9 mouse cellular contexts compared by ENCODE assay signal in genomic region chr1:166160569-166161445, GRCm38 (mm10). TPM values are rescaled to one million over a fixed set of nuclear protein-coding genes. Genes with fewer than 3 reads are reported as not detected.
DNase-seq lines count a peak whose midpoint lies in the region; ATAC-seq and TF ChIP-seq lines count a peak whose summit lies in the region.
"Had no signal": no experiment of that assay in that cellular context is flagged by ENCODE, and none has a peak within 500 bp of the region (broad histone marks: within the 10 kb centered on the region; RNA-seq: fewer than 3 reads in every experiment).

No protein-coding gene starts in this region.

- peak; percentile 64 for ATAC-seq in intestine, embryonic 15.5 days
- no peak for ATAC-seq in limb, embryonic 12.5 days (ENCODE audit: insufficient number of reproducible peaks, insufficient read depth, low FRiP score, low TSS enrichment, low read depth)
- ATAC-seq in midbrain, postnatal 0 days (ENCODE audit: low FRiP score): peak; percentile 51; the same call in 1 of the 2 replicates
- peak; percentile 21; the same call in 1 of the 2 replicates for ATAC-seq in stomach, embryonic 16.5 days (ENCODE audit: insufficient read depth, low FRiP score)

- WGBS in intestine, embryonic 15.5 days: 15% methylated on average over 24 of the region's 24 CpGs
- whole genome bisulfite sequencing in limb, embryonic 12.5 days: 18% methylated on average over 24 of the region's 24 CpGs
- 17% methylated on average over 24 of the region's 24 CpGs for WGBS in midbrain, postnatal 0 days
- WGBS in stomach, embryonic 16.5 days: 15% methylated on average over 24 of the region's 24 CpGs

- no peak overlapping the region for H3K4me3 ChIP-seq in cortical plate, adult 2 months (ENCODE audit: insufficient read depth, low read length)
- H3K4me3 ChIP-seq in intestine, embryonic 15.5 days (replicated peaks): no peak overlapping the region
- H3K4me3 ChIP-seq in limb, embryonic 12.5 days (replicated peaks): peak overlapping the region; percentile 19; the same call in 1 of the 2 replicates
- peak overlapping the region; percentile 25; the same call in 1 of the 2 replicates for H3K4me3 ChIP-seq in midbrain, postnatal 0 days (ENCODE audit: low read depth, low read length)
- H3K4me3 ChIP-seq in stomach, embryonic 16.5 days (replicated peaks; ENCODE audit: low read length): 0 out of 2 replicates have a peak overlapping the region, but pooled peaks have one; percentile 10
- H3K4me3 ChIP-seq: erythroblast, embryonic 14.5 days had no signal

- DNase-seq in 3134 (ENCODE audit: extremely low read depth, insufficient read length, low spot score) (peak; percentile 44), ZHBTc4 (ENCODE audit: low read depth, low spot score) (peak; percentile 84)
- DNase-seq in gastrocnemius, postnatal 36 days: peak; percentile 45 to 55
- DNase-seq in midbrain, postnatal 0 days (ENCODE audit: low spot score): peak; percentile 83

- TF ChIP-seq POLR2A in cortical plate, adult 2 months (IDR thresholded peaks at IDR 0.05; ENCODE audit: extremely low read depth, insufficient read depth, low read length): no peak

- H3K27me3 ChIP-seq in intestine, embryonic 15.5 days (replicated peaks): no peaks in the 10 kb centered on the region; the same call in 1 of the 2 replicates
- peaks cover 30% of the 10 kb centered on the region for H3K27me3 ChIP-seq in limb, embryonic 12.5 days
- H3K27me3 ChIP-seq in midbrain, postnatal 0 days (ENCODE audit: insufficient read depth, low read length): peaks cover 6% of the 10 kb centered on the region; the same call in 1 of the 2 replicates
- H3K27me3 ChIP-seq in stomach, embryonic 16.5 days (ENCODE audit: control insufficient read depth, insufficient read depth, low read length): peaks cover 9% of the 10 kb centered on the region

- TF ChIP-seq CTCF in cortical plate, adult 2 months (IDR thresholded peaks at IDR 0.05; ENCODE audit: extremely low read depth, insufficient read depth, low read length): peak; percentile 97
- peak; percentile 97 for TF ChIP-seq CTCF in midbrain, postnatal 0 days (IDR thresholded peaks at IDR 0.05)

- H3K4me1 ChIP-seq in cortical plate, adult 2 months (ENCODE audit: control insufficient read depth, insufficient read depth, low read length): no peaks in the 10 kb centered on the region
- H3K4me1 ChIP-seq in intestine, embryonic 15.5 days (replicated peaks): no peaks in the 10 kb centered on the region
- no peaks in the 10 kb centered on the region for H3K4me1 ChIP-seq in limb, embryonic 12.5 days (replicated peaks)
- H3K4me1 ChIP-seq in midbrain, postnatal 0 days (ENCODE audit: insufficient read depth, low read length): no peaks in the 10 kb centered on the region
- no peaks in the 10 kb centered on the region for H3K4me1 ChIP-seq in stomach, embryonic 16.5 days (ENCODE audit: control insufficient read depth, insufficient read depth, low read length)

- no peak overlapping the region for H3K27ac ChIP-seq in cortical plate, adult 2 months (ENCODE audit: insufficient read depth, low read length)
- H3K27ac ChIP-seq in intestine, embryonic 15.5 days: no peak overlapping the region
- H3K27ac ChIP-seq in limb, embryonic 12.5 days: no peak overlapping the region
- H3K27ac ChIP-seq in midbrain, postnatal 0 days (ENCODE audit: low read depth, low read length): no peak overlapping the region
- no peak overlapping the region for H3K27ac ChIP-seq in stomach, embryonic 16.5 days (ENCODE audit: low read length)

- no peaks in the 10 kb centered on the region for H3K36me3 ChIP-seq in intestine, embryonic 15.5 days
- no peaks in the 10 kb centered on the region for H3K36me3 ChIP-seq in limb, embryonic 12.5 days
- H3K36me3 ChIP-seq in midbrain, postnatal 0 days (ENCODE audit: insufficient read depth, low read length): no peaks in the 10 kb centered on the region
- H3K36me3 ChIP-seq in stomach, embryonic 16.5 days (ENCODE audit: control insufficient read depth, insufficient read depth, low read length): no peaks in the 10 kb centered on the region

- no peak overlapping the region; the same call in 1 of the 2 replicates for H3K4me2 ChIP-seq in intestine, embryonic 15.5 days (replicated peaks)
- H3K4me2 ChIP-seq in limb, embryonic 12.5 days: peak overlapping the region; percentile 48
- peak overlapping the region; percentile 64 for H3K4me2 ChIP-seq in midbrain, postnatal 0 days (ENCODE audit: low read depth, low read length, poor library complexity, severe bottlenecking)
- peak overlapping the region; percentile 33; the same call in 1 of the 2 replicates for H3K4me2 ChIP-seq in stomach, embryonic 16.5 days (ENCODE audit: low read depth, low read length)

- H3K9me3 ChIP-seq in intestine, embryonic 15.5 days: no peaks in the 10 kb centered on the region
- H3K9me3 ChIP-seq in limb, embryonic 12.5 days: no peaks in the 10 kb centered on the region
- H3K9me3 ChIP-seq in midbrain, postnatal 0 days (ENCODE audit: low read length): no peaks in the 10 kb centered on the region
- H3K9me3 ChIP-seq in stomach, embryonic 16.5 days (replicated peaks; ENCODE audit: control insufficient read depth, low read length): no peaks in the 10 kb centered on the region

- intact Hi-C loops in gastrocnemius, postnatal 36 days (cut with DNase I): loop anchor here (2.0 to 5.0 kb wide), 2 partner anchors 91 to 158 kb away; partner anchors contain the start of gene Ildr2

- no peak overlapping the region for H3K9ac ChIP-seq in intestine, embryonic 15.5 days
- no peak overlapping the region for H3K9ac ChIP-seq in limb, embryonic 12.5 days (replicated peaks)
- 0 out of 2 replicates have a peak overlapping the region, but pooled peaks have one; percentile 36 for H3K9ac ChIP-seq in midbrain, postnatal 0 days (replicated peaks; ENCODE audit: low read length, poor library complexity, severe bottlenecking)
- H3K9ac ChIP-seq in stomach, embryonic 16.5 days (ENCODE audit: low read length): no peak overlapping the region

RNA-seq across cellular contexts. Expression of gene Gpa33, which starts 30.8 kb away (rescaled TPM):
- not detected in 2 replicates for polyA plus RNA-seq in cortical plate, adult 2 months (2012; rRNA removed)
- total RNA-seq in gastrocnemius, postnatal 36 days (2021): not detected
- polyA plus RNA-seq in intestine, embryonic 15.5 days (2015; fragmentation: Nextera tagmentation; extraction: Ambion mirVana): 59.8 and 60.2 TPM in 2 replicates
- polyA plus RNA-seq in limb, embryonic 12.5 days (2016; fragmentation: Nextera tagmentation; extraction: Ambion mirVana): 0.33 and 0.46 TPM in 2 replicates
- total RNA-seq in midbrain, postnatal 0 days (2014; rRNA removed): 0.14 TPM in 1 of 2 replicates, not detected in the other
- 0.17 TPM in 1 of 2 replicates, not detected in the other for polyA plus RNA-seq in midbrain, postnatal 0 days (2015; fragmentation: Nextera tagmentation; extraction: Ambion mirVana)
- polyA plus RNA-seq in stomach, embryonic 16.5 days (2015; fragmentation: Nextera tagmentation; extraction: Ambion mirVana): 11.9 and 14.2 TPM in 2 replicates
- polyA plus RNA-seq: erythroblast, embryonic 14.5 days had no signal

RNA-seq across cellular contexts. Expression of gene Dusp27, which starts 33.1 kb away (rescaled TPM):
- polyA plus RNA-seq in cortical plate, adult 2 months (2012; rRNA removed): 0.21 and 0.25 TPM in 2 replicates
- 10 to 100 TPM; 70.6 to 92.3 TPM for total RNA-seq in gastrocnemius, postnatal 36 days (2021)
- polyA plus RNA-seq in intestine, embryonic 15.5 days (2015; fragmentation: Nextera tagmentation; extraction: Ambion mirVana): 1.8 TPM in 2 replicates
- polyA plus RNA-seq in limb, embryonic 12.5 days (2016; fragmentation: Nextera tagmentation; extraction: Ambion mirVana): 4.7 and 5.4 TPM in 2 replicates
- 0.71 and 1.2 TPM in 2 replicates for total RNA-seq in midbrain, postnatal 0 days (2014; rRNA removed)
- polyA plus RNA-seq in midbrain, postnatal 0 days (2015; fragmentation: Nextera tagmentation; extraction: Ambion mirVana): 0.59 and 0.72 TPM in 2 replicates
- 2.5 and 6.1 TPM in 2 replicates for polyA plus RNA-seq in stomach, embryonic 16.5 days (2015; fragmentation: Nextera tagmentation; extraction: Ambion mirVana)
- polyA plus RNA-seq: erythroblast, embryonic 14.5 days had no signal

Comparison
In these comparisons a context has a peak if more than half of its experiments do, and no peak if none do; other contexts are left out.
1. H3K4me3 ChIP-seq: peak in limb, embryonic 12.5 days (single experiment), midbrain, postnatal 0 days (single experiment) and stomach, embryonic 16.5 days (single experiment); none in cortical plate, adult 2 months (single experiment) and intestine, embryonic 15.5 days (single experiment).
2. Peak in every context shown above with its lines, with median percentiles within 50 percentile points of each other: DNase-seq.